Mouse (Mus musculus): ENCODE results near the gene Nim1k.

Gene Nim1k

GRCm38 (mm10) chr13:119755681-119756471 lies at the start of gene Nim1k:
Gene Nim1k (minus strand): TSS chr13:119755882.
- DNase-seq (ENCODE audit: low spot score) = peak; percentile 73

GRCm38 (mm10) chr13:119797656-119798055 lies 42.0 kb upstream of the Nim1k start:
- no peak for DNase-seq (ENCODE audit: low spot score)

DNA sequence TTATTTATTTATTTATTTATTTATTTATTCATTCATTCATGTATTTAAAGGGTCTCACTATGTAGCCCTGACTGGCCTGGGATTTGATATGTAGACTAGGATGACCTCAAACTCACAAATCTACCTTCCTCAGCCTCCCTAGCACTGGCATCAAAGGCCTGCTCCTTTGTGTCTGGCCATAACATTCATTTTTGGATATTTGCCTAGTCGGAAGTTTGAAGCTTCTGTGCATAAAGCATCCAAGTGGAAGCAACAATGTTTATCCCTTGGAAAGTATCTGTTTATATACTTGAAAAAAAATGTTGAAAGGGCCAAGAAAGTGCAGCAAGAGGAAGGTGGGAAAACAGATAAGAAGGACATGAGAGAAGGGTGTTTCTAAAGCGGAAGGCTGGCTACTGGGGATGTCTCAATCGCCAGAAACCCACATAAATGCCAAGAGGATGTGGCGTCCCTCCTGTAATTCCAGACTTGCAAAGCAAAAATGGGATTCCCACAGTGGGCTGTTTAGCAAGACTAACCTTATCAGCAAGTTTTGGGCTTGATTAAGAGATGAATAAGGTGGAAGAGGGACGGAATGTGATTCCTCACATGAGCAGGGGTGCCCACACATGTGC lies 37.2 kb upstream of the Nim1k start:
- no peak for DNase-seq (ENCODE audit: low spot score)

DNA sequence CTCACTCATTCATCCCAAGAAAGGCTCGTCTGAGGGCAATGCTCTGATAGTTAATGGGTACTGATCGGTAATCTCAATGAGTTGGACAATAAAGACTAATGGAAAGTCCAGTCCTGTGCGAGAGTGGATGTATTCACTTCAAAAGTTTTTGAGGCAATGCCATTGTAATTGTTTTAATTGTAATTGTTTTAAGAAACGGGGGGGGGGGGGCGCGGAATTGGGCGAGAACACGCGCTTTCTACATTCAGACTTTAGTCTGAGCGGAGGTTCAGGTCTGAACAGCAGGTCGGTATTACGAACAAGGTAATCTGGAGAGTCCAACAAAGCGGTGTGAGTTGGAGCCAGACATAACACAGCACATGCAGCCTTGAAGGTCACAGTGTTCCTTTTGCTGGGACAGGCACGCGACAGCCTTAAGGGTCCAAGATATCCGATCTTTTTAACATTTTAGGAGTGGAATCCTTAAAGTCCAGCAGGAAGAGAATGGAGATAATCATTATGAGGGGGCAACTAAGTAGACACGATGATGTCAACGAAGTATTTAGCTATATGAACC lies 36.0 kb upstream of the Nim1k start:
- no peak for DNase-seq (ENCODE audit: low spot score)

- DNase-seq (ENCODE audit: low spot score) = peak; percentile 96
Measured at GRCm38 (mm10) chr13:119790761-119791579, 35.3 kb upstream of the Nim1k start, which contains the start of gene Zfp131. Gene Zfp131 (minus strand): TSS chr13:119790889.

DNA sequence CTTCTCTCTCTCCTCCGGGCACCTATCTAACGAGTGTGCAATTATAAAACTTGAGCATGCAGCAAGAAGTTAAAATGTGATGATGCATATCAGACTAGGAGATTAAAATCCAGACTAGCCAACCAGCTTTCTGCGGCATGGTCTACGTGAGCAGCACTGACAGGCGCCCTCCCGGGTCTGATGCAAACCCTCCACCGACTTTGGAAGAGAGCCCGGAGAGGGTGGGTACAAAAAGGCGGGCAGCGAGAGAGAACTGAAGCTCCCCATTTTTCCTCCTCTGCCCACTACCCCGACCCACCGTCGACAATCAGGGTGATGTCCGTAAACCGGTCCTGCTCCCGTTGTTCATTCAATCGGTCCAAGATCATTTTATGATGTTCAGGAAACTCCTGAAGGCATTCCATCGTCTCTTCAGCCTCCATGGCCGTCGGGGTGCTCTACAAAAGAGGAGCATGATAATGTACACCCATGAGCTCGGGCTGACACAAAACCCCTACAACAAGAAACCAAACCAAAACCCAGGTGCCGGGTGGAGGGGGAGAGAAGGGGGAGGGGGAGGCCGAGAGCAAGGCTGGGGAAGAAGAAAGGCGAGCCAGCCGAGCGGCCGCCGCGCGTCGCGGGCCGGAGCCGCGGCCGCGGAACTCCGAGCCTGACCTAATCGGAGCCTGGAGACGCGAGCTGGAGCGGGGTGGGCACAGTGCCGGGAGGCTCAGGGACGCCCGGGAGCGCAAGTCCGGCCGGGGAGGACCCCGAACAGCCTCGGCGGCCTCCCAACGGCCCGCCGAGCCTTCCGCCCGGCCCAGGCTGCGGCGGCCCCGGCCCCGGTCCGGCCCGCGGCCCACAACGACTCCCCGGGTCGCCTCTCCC lies 34.4 kb upstream of the Nim1k start:
- peak; percentile 85 for DNase-seq (ENCODE audit: low spot score)

DNA sequence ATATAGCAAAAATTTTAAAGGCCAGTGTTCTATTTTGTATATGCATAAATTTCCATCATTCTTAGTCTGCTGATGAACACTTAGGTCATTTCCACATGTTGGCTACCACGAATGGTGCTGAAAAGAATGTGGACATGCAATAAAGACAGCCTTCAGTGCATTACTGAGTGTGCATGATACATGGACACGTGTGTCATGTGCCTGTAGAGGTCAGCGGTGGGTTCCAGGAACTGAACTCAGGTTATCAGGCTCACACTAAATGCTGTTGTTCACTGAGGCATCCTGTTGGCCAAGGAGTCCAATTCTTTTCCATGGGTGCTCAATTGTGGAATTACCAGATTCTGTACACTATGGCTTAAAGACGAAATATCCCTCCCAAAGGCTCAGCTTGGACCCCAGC lies 27.9 kb upstream of the Nim1k start:
- DNase-seq (ENCODE audit: low spot score) = no peak

- DNase-seq (ENCODE audit: low spot score) = no peak
Measured at GRCm38 (mm10) chr13:119768541-119768940, 12.9 kb upstream of the Nim1k start.

DNA sequence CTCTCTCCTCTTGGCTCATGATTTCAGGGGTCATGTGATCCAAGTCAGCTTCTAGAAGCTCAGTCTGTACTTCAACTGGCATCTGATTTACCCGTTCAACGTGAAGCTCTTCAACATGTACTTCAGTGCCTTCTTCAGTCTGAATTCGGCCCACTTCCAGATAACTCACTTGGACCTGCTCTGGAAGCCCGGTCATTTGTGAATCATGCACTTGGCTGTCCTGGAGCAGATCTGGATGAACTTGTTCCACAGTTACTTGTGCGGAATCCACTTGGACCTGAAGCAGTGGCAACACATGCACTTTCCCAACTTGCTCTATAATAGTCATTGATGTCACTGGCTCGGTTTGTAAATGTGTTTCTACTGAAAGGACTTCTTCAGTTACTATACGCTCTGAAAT lies 10.8 kb upstream of the Nim1k start:
- DNase-seq (ENCODE audit: low spot score) = no peak

DNA sequence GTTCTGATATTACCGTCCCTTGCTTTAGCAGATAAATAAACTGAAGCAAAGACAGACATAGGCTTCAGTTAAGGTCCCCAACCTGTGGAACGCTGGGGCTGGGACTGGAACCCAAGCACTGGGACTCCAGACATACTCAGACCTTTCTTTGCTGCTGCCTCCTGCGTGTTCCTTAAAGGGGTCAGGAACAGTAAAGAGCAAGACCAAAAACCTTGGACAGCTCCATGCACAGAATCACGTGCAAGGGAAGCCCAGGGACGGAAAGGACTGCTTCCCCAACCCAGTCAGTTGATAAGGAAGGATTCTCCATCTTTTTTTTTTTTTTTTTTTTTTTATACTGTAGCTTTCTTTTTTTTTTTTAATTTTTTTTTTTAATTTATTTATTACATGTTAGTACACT lies 1.1 kb upstream of the Nim1k start:
- DNase-seq (ENCODE audit: low spot score) = no peak

DNA sequence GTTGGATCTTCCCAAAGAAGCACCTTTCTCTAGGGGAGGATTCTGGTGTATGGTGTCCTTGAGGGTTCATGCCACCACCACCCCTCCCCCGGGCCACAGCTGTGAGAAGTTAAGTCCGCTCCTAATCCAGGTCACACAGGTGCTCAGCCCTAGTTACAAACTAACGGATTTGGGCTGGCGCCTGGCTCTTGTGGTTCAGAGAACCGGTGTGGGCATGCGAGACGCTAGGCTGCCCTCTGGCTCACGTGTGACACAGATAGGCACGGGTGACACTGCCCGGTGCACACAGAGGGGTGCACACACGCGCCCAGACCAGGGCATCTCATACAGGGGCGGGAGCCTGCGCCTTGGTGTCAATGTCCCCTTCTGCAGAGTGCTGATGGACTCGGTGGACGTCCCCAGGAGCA lies 538 bp downstream of the Nim1k start:
- DNase-seq (ENCODE audit: low spot score) = peak; percentile 44

DNA sequence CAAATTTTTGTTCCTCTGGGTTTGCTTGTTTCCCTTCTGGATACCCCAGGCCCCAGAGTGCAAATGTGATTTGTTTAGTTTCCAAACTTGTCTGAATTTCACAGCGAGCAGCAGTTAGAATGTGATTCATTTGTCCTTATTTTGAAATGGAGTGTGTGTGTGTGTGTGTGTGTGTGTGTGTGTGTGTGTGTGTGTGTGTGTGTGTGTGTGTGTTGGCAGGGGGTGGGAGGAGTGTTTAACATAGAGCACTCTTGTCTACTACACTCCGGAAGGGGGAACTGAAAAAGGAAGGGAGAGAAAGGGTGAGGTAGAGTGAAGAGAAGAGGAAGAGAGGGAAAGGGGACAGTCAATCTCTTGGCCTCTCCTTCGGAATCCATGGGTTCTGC lies 1.1 kb downstream of the Nim1k start:
- no peak for DNase-seq (ENCODE audit: low spot score)

DNA sequence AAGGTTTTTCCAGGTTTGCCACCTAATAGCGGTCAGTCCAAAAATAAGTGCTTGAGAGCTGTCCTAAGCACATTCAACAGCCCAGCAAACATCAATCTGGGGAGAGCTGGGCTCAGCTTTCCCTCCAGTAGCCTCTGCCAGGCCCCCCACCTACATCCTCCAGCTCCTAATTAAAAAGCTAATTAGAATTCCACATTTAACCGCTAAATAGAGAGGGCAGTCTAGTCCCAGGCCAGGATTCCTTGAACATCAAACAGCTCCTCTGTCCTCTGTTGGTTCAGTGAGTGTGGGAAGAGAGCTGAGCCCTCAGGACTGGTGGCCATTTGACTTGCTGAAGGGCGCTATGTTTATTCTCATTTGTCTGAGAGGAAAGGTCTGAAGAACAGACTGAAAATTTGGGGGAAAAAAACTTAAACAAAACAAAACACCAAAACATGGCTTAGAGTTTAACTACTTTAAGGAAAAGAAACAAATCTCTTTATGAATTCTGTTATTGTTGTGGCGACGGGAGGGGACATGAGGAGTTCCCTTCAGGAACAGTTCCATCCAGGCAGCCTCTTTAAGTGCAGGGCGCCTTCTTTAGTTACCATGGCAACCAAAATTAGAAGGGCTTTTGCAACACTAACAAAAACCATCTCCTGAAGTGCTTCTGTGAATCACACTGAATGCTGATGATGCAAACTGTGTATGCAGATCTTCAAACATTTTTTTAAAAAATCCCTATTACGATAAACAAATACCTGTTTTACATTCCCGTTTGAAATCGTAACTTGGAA lies 1.6 kb downstream of the Nim1k start:
- DNase-seq (ENCODE audit: low spot score) = no peak

DNA sequence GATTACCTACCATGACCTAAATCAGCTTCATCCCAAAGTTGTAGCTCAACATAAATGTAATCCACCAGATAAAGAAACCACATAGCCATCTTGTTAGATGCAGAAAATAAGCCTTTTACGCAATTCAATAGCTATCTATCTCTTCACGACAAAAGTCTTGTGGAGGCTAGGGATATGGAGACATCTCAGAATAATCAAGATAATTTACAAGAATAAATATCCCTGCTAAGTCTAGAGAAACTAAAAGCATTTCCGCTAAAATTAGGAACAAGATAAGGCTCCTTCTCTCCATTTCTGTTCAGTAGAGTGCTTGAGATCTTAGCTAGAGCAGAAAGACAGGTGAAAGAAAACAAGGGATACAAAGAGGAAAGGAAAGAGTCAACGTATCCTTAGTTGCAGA lies 8.8 kb downstream of the Nim1k start:
- DNase-seq (ENCODE audit: low spot score) = no peak

- no peak for DNase-seq (ENCODE audit: low spot score)
Measured at GRCm38 (mm10) chr13:119743470-119743869, 12.2 kb downstream of the Nim1k start.

- no peak for DNase-seq (ENCODE audit: low spot score)
Measured at GRCm38 (mm10) chr13:119742711-119743415, 12.8 kb downstream of the Nim1k start.

DNA sequence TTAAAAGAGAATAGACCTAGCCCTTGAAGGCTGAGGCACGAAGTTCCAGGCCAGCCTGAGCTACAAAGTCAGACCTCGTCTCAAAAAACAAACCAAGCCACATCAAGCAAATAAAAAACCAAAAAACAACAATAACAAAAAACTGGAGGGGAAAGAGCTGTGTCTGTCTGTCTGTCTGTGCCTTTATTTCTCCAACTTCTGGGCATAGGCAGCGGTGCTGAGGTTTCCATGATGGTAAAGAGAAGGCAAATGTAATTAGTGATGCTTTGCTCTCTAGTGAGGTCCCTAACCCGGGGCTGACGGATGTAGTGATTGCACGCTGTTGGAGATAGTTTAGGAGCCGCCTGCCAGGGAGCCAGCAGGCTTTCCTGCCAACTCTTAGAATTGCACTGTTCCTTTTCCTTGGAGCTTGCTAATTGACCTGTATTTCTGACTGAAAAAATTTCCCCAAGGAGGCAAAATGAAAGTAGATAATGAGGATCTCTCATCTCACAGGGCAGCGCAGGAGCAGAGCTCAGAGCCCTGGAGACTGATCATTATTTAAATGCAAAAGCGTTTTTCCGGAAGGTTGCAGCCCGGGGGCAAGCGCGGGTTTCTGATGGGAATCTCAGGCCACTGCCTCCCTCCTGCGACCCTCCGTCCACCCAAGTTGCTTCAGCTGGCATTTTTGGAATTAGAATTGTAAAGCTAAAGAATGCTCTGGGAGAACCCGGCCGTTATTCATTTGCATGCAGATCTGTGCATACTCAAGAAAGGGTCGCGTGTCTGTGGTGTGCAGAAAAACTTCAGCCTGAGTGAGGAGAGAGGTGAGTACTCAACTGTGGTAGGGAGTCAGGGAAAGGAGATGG lies 14.1 kb downstream of the Nim1k start:
- DNase-seq (ENCODE audit: low spot score) = no peak

GRCm38 (mm10) chr13:119731448-119731847 lies 24.2 kb downstream of the Nim1k start:
- no peak for DNase-seq (ENCODE audit: low spot score)

- no peak for DNase-seq (ENCODE audit: low spot score)
Measured at GRCm38 (mm10) chr13:119729406-119729805, 26.3 kb downstream of the Nim1k start.
